Mouse (Mus musculus) liver, postnatal 0 days (tissue): ENCODE measurements around the gene Togaram2. TPM values are rescaled to one million over a fixed set of nuclear protein-coding genes. Genes with fewer than 3 reads are reported as not detected.

ENCODE experiments used
- ATAC-seq: fragments of 200-750 bp; cut with Nextera tagmentation; 2 replicates; pipeline ENCODE4 v1.8.0; 2017; ENCODE audit warnings: mild to moderate bottlenecking, moderate library complexity
- DNase-seq: peaks from one replicate; pipeline ENCODE4 v3.0.0-alpha.2; 2016
- H3K27ac ChIP-seq: fragments of 300-500 bp; sonication (generic); 2 replicates; pipeline ENCODE4 v1.5.1; 2014; ENCODE audit warnings: antibody characterized with exemption, moderate library complexity, mild to moderate bottlenecking, low read depth
- H3K27me3 ChIP-seq: fragments of 300-500 bp; sonication (generic); 2 replicates; pipeline ENCODE4 v1.6.1; 2014; ENCODE audit warnings: low read length, control low read depth, mixed read lengths; ENCODE audit not compliant: insufficient read depth
- H3K36me3 ChIP-seq: fragments of 300-500 bp; sonication (generic); replicated peaks from 2 replicates; pipeline ENCODE4 v1.6.1; 2014; ENCODE audit warnings: mild to moderate bottlenecking, control low read depth, low read length, moderate library complexity, mixed read lengths; ENCODE audit not compliant: insufficient read depth
- H3K4me1 ChIP-seq: fragments of 300-500 bp; sonication (generic); 2 replicates; pipeline ENCODE4 v1.6.1; 2014; ENCODE audit warnings: antibody characterized with exemption, mild to moderate bottlenecking, control low read depth; ENCODE audit not compliant: insufficient read depth
- H3K4me2 ChIP-seq: fragments of 300-500 bp; sonication (generic); 2 replicates; pipeline ENCODE4 v1.6.1; 2014; ENCODE audit warnings: low read depth, mild to moderate bottlenecking, low read length, moderate library complexity, mixed read lengths
- H3K4me3 ChIP-seq: fragments of 300-500 bp; sonication (generic); 2 replicates; pipeline ENCODE4 v1.5.1; 2014; ENCODE audit warnings: low read depth, low read length
- H3K9ac ChIP-seq: fragments of 300-500 bp; sonication (generic); replicated peaks from 2 replicates; pipeline ENCODE4 v1.6.1; 2014; ENCODE audit warnings: mild to moderate bottlenecking, moderate library complexity
- H3K9me3 ChIP-seq: fragments of 300-500 bp; sonication (generic); 2 replicates; pipeline ENCODE4 v1.6.1; 2016; ENCODE audit warnings: mild to moderate bottlenecking, control low read depth, low read length, mixed read lengths
- CTCF ChIP-seq: sonication (generic); IDR thresholded peaks from 2 replicates; pipeline ENCODE4 v1.5.1; 2016; ENCODE audit warnings: antibody characterized with exemption, low read depth
- EP300 ChIP-seq: IDR thresholded peaks from 2 replicates; pipeline ENCODE4 v1.6.1; 2016; ENCODE audit warnings: antibody characterized with exemption, low read depth, mild to moderate bottlenecking
- WGBS: fragments of 180-500 bp; shearing (Covaris S2); extraction: QIAGEN DNeasy Blood & Tissue Kit; methylation state at CpG from one replicate; pipeline ENCODE4 v1.1.7; 2014; ENCODE audit not compliant: insufficient replicate concordance; 5-methylcytosine and 5-hydroxymethylcytosine counted together
- polyA plus RNA-seq: library from polyadenylated mRNA; unstranded; fragments of >200 nt; fragmentation: Nextera tagmentation; extraction: Ambion mirVana; gene quantifications from 2 replicates; pipeline ENCODE4 v1.2.1, GENCODE M21; 2015

The Togaram2 gene
- polyA plus RNA-seq, 1 experiment from 2014 or later = not detected

GRCm38 (mm10) chr17:71705550-71706480 is 32.8 kb downstream of the Togaram2 start:
- Histone ChIP-seq H3K27me3 (no peaks in the 10 kb centered on the region), H3K4me2 (no peak overlapping the region), H3K9me3 (no peaks in the 10 kb centered on the region), H3K36me3 (no peaks in the 10 kb centered on the region), H3K4me3 (no peak overlapping the region), H3K4me1 (no peaks in the 10 kb centered on the region), H3K27ac (no peak overlapping the region), H3K9ac (no peak overlapping the region)
- DNase-seq (no peak), ATAC-seq (no peak)
- WGBS = 78% methylated on average over 14 of the region's 14 CpGs
- no peak for TF ChIP-seq EP300
- no peak for TF ChIP-seq CTCF

- H3K4me3 ChIP-seq = no peak overlapping the region
- no peaks in the 10 kb centered on the region for H3K4me1 ChIP-seq
- H3K9ac ChIP-seq = no peak overlapping the region
- no peaks in the 10 kb centered on the region for H3K9me3 ChIP-seq
- TF ChIP-seq EP300 (no peak), CTCF (no peak)
- ATAC-seq (no peak), DNase-seq (no peak)
- no peaks in the 10 kb centered on the region for H3K36me3 ChIP-seq
- no peak overlapping the region for H3K27ac ChIP-seq
- H3K27me3 ChIP-seq = no peaks in the 10 kb centered on the region
- no peak overlapping the region for H3K4me2 ChIP-seq
- 58% methylated on average over 4 of the region's 4 CpGs for WGBS
Observed at GRCm38 (mm10) chr17:71707715-71708114, 34.7 kb downstream of the Togaram2 start.

GRCm38 (mm10) chr17:71712279-71712678 is 39.2 kb downstream of the Togaram2 start:
- Histone ChIP-seq H3K4me1 (no peaks in the 10 kb centered on the region), H3K36me3 (no peaks in the 10 kb centered on the region), H3K9ac (no peak overlapping the region), H3K27ac (no peak overlapping the region), H3K4me3 (no peak overlapping the region), H3K27me3 (no peaks in the 10 kb centered on the region), H3K9me3 (no peaks in the 10 kb centered on the region), H3K4me2 (no peak overlapping the region)
- 67% methylated on average over 6 of the region's 6 CpGs for WGBS
- ATAC-seq = no peak
- no peak for DNase-seq
- no peak for TF ChIP-seq CTCF
- TF ChIP-seq EP300 = no peak

- 73% methylated on average over 3 of the region's 3 CpGs for WGBS
Observed at GRCm38 (mm10) chr17:71715034-71715433, 42.0 kb downstream of the Togaram2 start.

GRCm38 (mm10) chr17:71717881-71718625 is 45.0 kb downstream of the Togaram2 start:
- H3K36me3 ChIP-seq = no peaks in the 10 kb centered on the region
- H3K9me3 ChIP-seq = no peaks in the 10 kb centered on the region
- TF ChIP-seq CTCF (no peak), EP300 (no peak)
- no peak overlapping the region for H3K27ac ChIP-seq
- H3K27me3 ChIP-seq = no peaks in the 10 kb centered on the region
- no peak for DNase-seq
- no peak for ATAC-seq
- 74% methylated on average over 8 of the region's 8 CpGs for WGBS
- no peak overlapping the region for H3K4me2 ChIP-seq
- H3K4me3 ChIP-seq = no peak overlapping the region
- no peak overlapping the region for H3K9ac ChIP-seq
- no peaks in the 10 kb centered on the region for H3K4me1 ChIP-seq

More at GRCm38 (mm10) chr17:71715034-71715433, 42.0 kb downstream of the Togaram2 start:
- no peak overlapping the region for H3K4me3 ChIP-seq
- H3K27me3 ChIP-seq = no peaks in the 10 kb centered on the region
- no peak overlapping the region for H3K9ac ChIP-seq
- ATAC-seq = no peak
- H3K9me3 ChIP-seq = no peaks in the 10 kb centered on the region
- H3K27ac ChIP-seq = no peak overlapping the region
- no peak for TF ChIP-seq EP300
- H3K4me1 ChIP-seq = no peaks in the 10 kb centered on the region
- no peaks in the 10 kb centered on the region for H3K36me3 ChIP-seq
- DNase-seq = no peak
- H3K4me2 ChIP-seq = no peak overlapping the region

- H3K9ac ChIP-seq = no peak overlapping the region
- H3K9me3 ChIP-seq = no peaks in the 10 kb centered on the region
- no peaks in the 10 kb centered on the region for H3K27me3 ChIP-seq
- no peaks in the 10 kb centered on the region for H3K4me1 ChIP-seq
- TF ChIP-seq EP300 (no peak), CTCF (no peak)
- DNase-seq (no peak), ATAC-seq (no peak)
- no peaks in the 10 kb centered on the region for H3K36me3 ChIP-seq
- no peak overlapping the region for H3K27ac ChIP-seq
- no peak overlapping the region for H3K4me2 ChIP-seq
- no peak overlapping the region for H3K4me3 ChIP-seq
Observed at GRCm38 (mm10) chr17:71720434-71720833, 47.4 kb downstream of the Togaram2 start.
